Comparison of ENCODE assay signal across 26 mouse cellular contexts in the genomic region with DNA sequence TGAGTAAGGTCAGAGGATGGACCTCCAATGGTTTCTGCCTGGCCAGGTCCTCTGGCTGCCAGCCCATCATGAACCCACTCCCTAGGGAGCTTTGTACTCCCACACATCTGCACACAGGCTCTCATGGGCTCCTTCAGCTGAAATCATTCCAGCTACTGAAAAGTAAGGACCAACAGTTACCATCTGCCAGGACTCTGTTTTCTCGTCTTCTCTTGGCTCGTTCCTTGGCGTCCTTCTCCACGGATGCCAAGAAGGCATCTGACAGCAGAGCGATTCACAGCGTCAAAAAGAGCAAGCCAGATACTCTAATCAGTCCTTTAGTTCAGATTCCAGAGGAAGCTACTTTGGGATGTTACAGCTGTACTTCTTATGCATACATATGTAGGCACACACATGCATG. TPM values are rescaled to one million over a fixed set of nuclear protein-coding genes. Genes with fewer than 3 reads are reported as not detected.
DNase-seq lines count a peak whose midpoint lies in the region; ATAC-seq and TF ChIP-seq lines count a peak whose summit lies in the region.
"Had no signal": no experiment of that assay in that cellular context is flagged by ENCODE, and none has a peak within 500 bp of the region (broad histone marks: within the 10 kb centered on the region; RNA-seq: fewer than 3 reads in every experiment).

No protein-coding gene starts in this region.

- H3K4me2 ChIP-seq in hindbrain, postnatal 0 days (ENCODE audit: low read depth, low read length): no peak overlapping the region
- H3K4me2 ChIP-seq: embryonic facial prominence, embryonic 13.5 days; forebrain, embryonic 13.5 days; heart, embryonic 11.5 days; heart, embryonic 15.5 days; hindbrain, embryonic 14.5 days had no signal

- no peak overlapping the region for H3K9ac ChIP-seq in hindbrain, postnatal 0 days (replicated peaks; ENCODE audit: low read length)
- H3K9ac ChIP-seq: embryonic facial prominence, embryonic 13.5 days; forebrain, embryonic 13.5 days; heart, embryonic 15.5 days; hindbrain, embryonic 14.5 days had no signal

- no peak for TF ChIP-seq CTCF in hindbrain, postnatal 0 days (IDR thresholded peaks at IDR 0.05; ENCODE audit: low read depth)

- no peaks in the 10 kb centered on the region for H3K36me3 ChIP-seq in hindbrain, postnatal 0 days (ENCODE audit: insufficient read depth, low read length)
- no peaks in the 10 kb centered on the region for H3K36me3 ChIP-seq in hindbrain, embryonic 10.5 days
- H3K36me3 ChIP-seq: embryonic facial prominence, embryonic 13.5 days; G1E; heart, embryonic 15.5 days had no signal

- WGBS in hindbrain, postnatal 0 days: 54% methylated on average over 6 of the region's 6 CpGs
- WGBS in hindbrain, embryonic 10.5 days: 94% methylated on average over 6 of the region's 6 CpGs

- no peaks in the 10 kb centered on the region for H3K9me3 ChIP-seq in hindbrain, postnatal 0 days (ENCODE audit: low read length)
- H3K9me3 ChIP-seq in hindbrain, embryonic 10.5 days: no peaks in the 10 kb centered on the region
- H3K9me3 ChIP-seq: embryonic facial prominence, embryonic 13.5 days; forebrain, embryonic 13.5 days; G1E; heart, embryonic 15.5 days had no signal

- no peak overlapping the region for H3K4me3 ChIP-seq in hindbrain, postnatal 0 days (ENCODE audit: low read length)
- no peak overlapping the region for H3K4me3 ChIP-seq in hindbrain, embryonic 10.5 days
- H3K4me3 ChIP-seq: embryonic facial prominence, embryonic 13.5 days; forebrain, embryonic 13.5 days; heart, embryonic 15.5 days had no signal

- no peaks in the 10 kb centered on the region for H3K4me1 ChIP-seq in hindbrain, postnatal 0 days (ENCODE audit: insufficient read depth, low read length)
- H3K4me1 ChIP-seq in hindbrain, embryonic 10.5 days (replicated peaks): no peaks in the 10 kb centered on the region
- H3K4me1 ChIP-seq: embryonic facial prominence, embryonic 13.5 days; forebrain, embryonic 13.5 days; heart, embryonic 15.5 days had no signal

- no peak for ATAC-seq in hindbrain, postnatal 0 days
- ATAC-seq: CD4-positive, CD25-positive, alpha-beta regulatory T cell, adult 4 months; forebrain, embryonic 13.5 days had no signal

- no peaks in the 10 kb centered on the region for H3K27me3 ChIP-seq in hindbrain, postnatal 0 days (ENCODE audit: insufficient read depth, low read length)
- H3K27me3 ChIP-seq in hindbrain, embryonic 10.5 days (ENCODE audit: insufficient read depth, poor library complexity, severe bottlenecking): no peaks in the 10 kb centered on the region
- H3K27me3 ChIP-seq: embryonic facial prominence, embryonic 13.5 days; forebrain, embryonic 13.5 days; heart, embryonic 15.5 days had no signal

- peak; percentile 53 to 58 for DNase-seq in cerebellum, postnatal 10 days
- DNase-seq in cerebellum, postnatal 25 days: no peak
- DNase-seq in hindbrain, postnatal 0 days (ENCODE audit: low spot score): peak; percentile 23
- no peak for DNase-seq in hindbrain, embryonic 10.5 days (ENCODE audit: low spot score)
- peak; percentile 6 for DNase-seq in lung, postnatal 10 days
- DNase-seq in lung, postnatal 14 days: no peak
- peak; percentile 13 to 40 for DNase-seq in urinary bladder, postnatal 4 days (ENCODE audit: low spot score in 2 of 2)
- no peak for DNase-seq in urinary bladder, postnatal 36 days (ENCODE audit: low spot score in 2 of 2)
- DNase-seq: adrenal gland, postnatal 10 days; B cell, adult 2 months; cerebellum, adult 18-20 months; cerebellum, postnatal 36 days; gastrocnemius, postnatal 10 days; heart, adult 18-20 months; heart, postnatal 14 days had no signal

- no peak overlapping the region for H3K27ac ChIP-seq in hindbrain, postnatal 0 days
- H3K27ac ChIP-seq in hindbrain, embryonic 10.5 days: no peak overlapping the region
- H3K27ac ChIP-seq: embryonic facial prominence, embryonic 13.5 days; forebrain, embryonic 13.5 days; heart, embryonic 15.5 days; hindbrain, embryonic 14.5 days had no signal

RNA-seq across cellular contexts. Expression of a gene that starts 15.1 kb away (rescaled TPM):
- total RNA-seq in hindbrain, postnatal 0 days (2014; rRNA removed): 1.0 and 1.5 TPM in 2 replicates
- polyA plus RNA-seq in hindbrain, postnatal 0 days (2015; fragmentation: Nextera tagmentation; extraction: Ambion mirVana): 1.9 and 2.0 TPM in 2 replicates
- 1.9 and 2.7 TPM in 2 replicates for polyA plus RNA-seq in hindbrain, embryonic 10.5 days (2016; fragmentation: Nextera tagmentation; extraction: Ambion mirVana)
- polyA plus RNA-seq: CD4-positive, CD25-positive, alpha-beta regulatory T cell, adult 4 months; G1E had no signal

RNA-seq across cellular contexts. Expression of a gene that starts 44.1 kb away (rescaled TPM):
- 0.10 and 0.18 TPM in 2 replicates for total RNA-seq in hindbrain, postnatal 0 days (2014; rRNA removed)
- polyA plus RNA-seq in hindbrain, postnatal 0 days (2015; fragmentation: Nextera tagmentation; extraction: Ambion mirVana): not detected in 2 replicates
- not detected in 2 replicates for polyA plus RNA-seq in hindbrain, embryonic 10.5 days (2016; fragmentation: Nextera tagmentation; extraction: Ambion mirVana)
- total RNA-seq: adrenal gland, postnatal 10 days; adrenal gland, postnatal 4 days; gastrocnemius, postnatal 10 days; gastrocnemius, postnatal 4 days; heart, adult 18-20 months; heart, postnatal 14 days; hematopoietic stem cell, adult 5-6 weeks had no signal
- polyA plus RNA-seq: CD4-positive, CD25-positive, alpha-beta regulatory T cell, adult 4 months; embryonic facial prominence, embryonic 13.5 days; forebrain, embryonic 13.5 days; frontal cortex, adult 2 months; G1E; heart, embryonic 11.5 days; heart, embryonic 15.5 days; hindbrain, embryonic 14.5 days had no signal

Comparison
In these comparisons a context has a peak if more than half of its experiments do, and no peak if none do; other contexts are left out.
1. DNase-seq: peak in cerebellum, postnatal 10 days (2 of 2), hindbrain, postnatal 0 days (single experiment), lung, postnatal 10 days (single experiment) and urinary bladder, postnatal 4 days (2 of 2); none in cerebellum, postnatal 25 days (0 of 2), hindbrain, embryonic 10.5 days (single experiment), lung, postnatal 14 days (single experiment) and urinary bladder, postnatal 36 days (0 of 2).